Mouse (Mus musculus) G1E (cell line): ENCODE data around the gene Igflr1.

ENCODE experiments used
- CTCF ChIP-seq: IDR thresholded peaks from 2 replicates; pipeline ENCODE4 v1.5.1; 2012; ENCODE audit warnings: low read depth, low read length, inconsistent platforms, mixed read lengths
- GATA1 ChIP-seq: IDR thresholded peaks from 2 replicates; pipeline ENCODE4 v1.6.1; 2012; ENCODE audit warnings: borderline replicate concordance, low read length, inconsistent platforms, mixed read lengths
- GATA2 ChIP-seq: IDR thresholded peaks from 2 replicates; pipeline ENCODE4 v1.6.1; 2012; ENCODE audit warnings: low read depth, low read length, inconsistent platforms, borderline replicate concordance

GRCm38 (mm10) chr7:30557901-30558514 lies 7.2 kb upstream of the Igflr1 start:
- TF ChIP-seq CTCF = no peak
- TF ChIP-seq GATA1 = no peak
- no peak for TF ChIP-seq GATA2
